Mouse (Mus musculus): ENCODE data around the gene Cmya5.
"Not testable (repeated sequence)": the region's sequence is repeated elsewhere in the genome, so short reads cannot be mapped to it uniquely, and the experiment has no call there.

Gene Cmya5

GRCm38 (mm10) chr13:93117241-93117640 is 27.3 kb downstream of the Cmya5 start:
- no peak for DNase-seq (ENCODE audit: low spot score)

- DNase-seq (ENCODE audit: low spot score) = no peak
These were observed 42.0 kb downstream of the Cmya5 start for GRCm38 (mm10) chr13:93102340-93103090.

DNA sequence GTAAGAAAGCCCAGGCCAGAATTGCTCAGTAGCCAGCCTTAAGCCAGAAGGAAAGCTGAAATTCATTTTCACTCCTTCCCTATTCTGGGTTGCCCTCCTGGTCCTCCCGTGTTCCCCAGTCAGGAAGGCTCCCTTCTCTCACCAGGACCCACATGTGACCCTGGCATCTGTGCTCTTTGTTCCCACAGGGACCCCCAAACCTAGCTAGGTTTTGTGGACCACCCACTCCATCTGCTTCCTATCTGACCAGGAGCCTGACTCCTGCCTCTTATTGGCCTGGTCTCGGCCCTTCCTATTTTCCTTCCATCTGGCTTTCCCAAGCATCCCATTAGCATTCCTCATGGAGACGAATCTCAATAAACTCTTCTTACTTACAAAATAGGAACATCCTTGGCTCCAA is 45.9 kb downstream of the Cmya5 start:
- no peak for DNase-seq (ENCODE audit: low spot score)

DNA sequence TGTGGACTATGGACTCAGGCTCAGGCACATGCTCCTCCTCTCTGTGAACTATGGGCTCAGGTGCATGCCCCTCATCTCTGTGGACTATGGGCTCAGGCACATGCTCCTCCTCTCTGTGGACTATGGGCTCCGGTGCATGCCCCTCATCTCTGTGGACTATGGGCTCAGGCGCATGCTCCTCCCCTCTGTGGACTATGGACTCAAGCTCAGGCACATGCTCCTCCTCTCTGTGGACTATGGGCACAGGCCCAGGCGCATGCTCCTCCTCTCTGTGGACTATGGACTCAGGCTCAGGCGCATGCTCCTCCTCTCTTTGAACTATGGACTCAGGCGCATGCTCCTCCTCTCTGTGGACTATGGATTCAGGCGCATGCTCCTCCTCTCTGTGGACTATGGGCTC is 47.9 kb downstream of the Cmya5 start:
- DNase-seq (ENCODE audit: low spot score) = no peak

- no peak for DNase-seq (ENCODE audit: low spot score)
These were observed 49.3 kb downstream of the Cmya5 start for GRCm38 (mm10) chr13:93095097-93095791.

DNA sequence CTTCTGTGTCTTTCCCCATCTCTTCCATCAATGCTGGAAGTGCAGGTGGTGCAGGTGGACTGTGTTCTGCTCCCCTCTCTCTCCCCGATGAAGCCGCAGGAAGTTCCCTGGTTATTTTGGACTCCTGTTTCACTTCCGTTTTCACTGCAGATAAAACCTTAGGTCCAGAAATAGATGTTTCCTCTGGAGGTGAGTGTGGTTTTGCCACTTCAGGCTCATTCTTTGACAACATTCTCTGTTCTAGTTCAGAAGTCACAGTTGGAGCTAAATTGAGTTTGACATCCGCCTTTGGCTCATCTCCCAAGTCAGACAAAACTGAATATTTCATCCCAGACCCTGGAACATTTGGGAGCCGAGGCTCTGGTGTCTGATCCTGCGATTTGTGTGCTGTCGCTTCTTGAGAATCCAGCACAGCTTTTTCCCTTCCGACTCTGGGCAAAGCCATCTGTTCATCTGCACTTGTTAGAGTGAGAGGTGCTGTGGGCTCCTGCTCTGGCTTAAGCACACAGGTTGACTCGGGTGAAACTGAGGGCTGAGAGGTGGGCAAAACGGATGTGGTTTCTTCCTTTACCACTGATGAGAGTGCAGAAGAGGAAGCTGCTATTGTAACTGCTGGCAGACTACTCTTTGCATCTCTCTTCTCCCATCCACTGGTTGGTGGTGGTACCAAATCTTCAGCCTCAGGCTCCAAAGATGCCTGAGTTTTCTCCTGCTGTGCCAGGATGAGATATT is 50.2 kb downstream of the Cmya5 start:
- DNase-seq (ENCODE audit: low spot score) = no peak

DNA sequence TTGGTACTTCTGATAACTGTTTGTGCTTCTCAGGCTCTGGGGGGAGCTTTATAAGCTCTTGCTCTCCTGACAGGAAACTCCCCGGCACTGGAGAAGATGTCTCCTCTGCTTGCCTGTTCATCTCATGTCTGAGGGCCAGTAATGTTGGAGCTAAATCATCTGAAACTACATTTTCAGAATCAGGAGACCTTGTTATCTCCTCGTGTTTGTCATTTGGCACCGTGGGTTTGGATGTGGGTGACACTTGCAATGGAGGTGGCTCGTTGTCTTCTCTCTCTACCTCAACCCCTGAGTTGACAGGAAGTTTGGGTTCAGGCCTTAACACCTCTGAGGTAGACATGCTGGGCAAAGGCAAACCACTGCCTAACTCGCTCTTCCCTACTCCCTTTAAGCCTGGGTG is 50.8 kb downstream of the Cmya5 start:
- DNase-seq (ENCODE audit: low spot score) = no peak

DNA sequence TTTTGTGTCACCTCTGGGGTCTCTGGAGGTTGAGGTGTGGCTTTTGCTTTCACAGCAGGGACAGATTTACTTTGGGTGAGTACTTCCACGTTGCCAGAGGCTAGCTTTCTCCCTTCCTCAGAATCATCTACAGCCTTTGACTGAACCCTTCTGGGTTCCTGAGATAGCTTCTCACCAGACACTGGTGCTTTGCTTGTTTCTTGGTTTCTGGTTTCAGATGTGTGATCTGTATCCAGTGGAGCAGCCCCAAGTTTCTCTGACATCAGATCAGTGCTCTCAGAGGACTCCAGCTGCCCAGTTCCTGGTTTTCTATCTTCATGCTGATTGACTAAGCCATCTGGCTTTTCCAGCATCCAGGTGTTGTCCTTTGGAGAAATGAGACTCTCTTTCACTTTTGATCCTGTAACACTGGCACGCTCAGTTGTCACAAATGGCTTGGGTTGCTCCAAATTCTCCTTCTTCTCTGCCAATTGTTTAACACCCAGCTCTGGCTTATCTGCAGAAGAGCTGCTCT is 51.6 kb downstream of the Cmya5 start:
- DNase-seq (ENCODE audit: low spot score) = no peak

DNA sequence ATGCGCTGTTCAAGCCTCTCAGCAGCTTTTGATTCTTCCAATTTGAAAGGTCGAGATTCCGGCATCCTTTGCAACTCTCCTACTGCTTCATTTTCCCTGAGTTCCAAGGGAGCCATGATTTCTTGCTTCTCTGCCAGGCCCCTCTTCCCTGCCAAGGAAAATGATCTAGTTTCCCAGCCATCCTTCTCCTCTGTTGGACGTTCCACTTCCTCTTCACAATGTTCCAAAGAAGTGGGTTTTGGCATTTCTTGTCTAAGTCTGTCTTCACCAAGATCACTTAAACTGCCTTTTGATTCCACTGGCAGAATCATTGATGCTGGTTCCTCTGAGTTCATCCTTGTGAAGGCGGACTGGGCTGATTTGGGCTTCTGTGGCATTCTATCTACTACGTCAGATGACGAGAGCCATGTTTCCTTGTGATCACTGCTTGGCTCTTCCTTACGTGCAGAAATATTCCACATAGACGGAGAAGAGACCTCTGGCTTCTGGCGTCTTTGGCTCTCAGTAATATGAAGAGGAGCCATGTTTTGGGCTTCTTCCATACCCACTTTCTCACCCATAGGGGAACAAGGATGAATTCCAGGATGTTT is 52.6 kb downstream of the Cmya5 start:
- no peak for DNase-seq (ENCODE audit: low spot score)

- DNase-seq (ENCODE audit: low spot score) = no peak
These were observed 53.3 kb downstream of the Cmya5 start for GRCm38 (mm10) chr13:93091176-93091575.

GRCm38 (mm10) chr13:93089481-93089880 is 55.0 kb downstream of the Cmya5 start:
- DNase-seq (ENCODE audit: low spot score) = no peak

GRCm38 (mm10) chr13:93085711-93086110 is 58.8 kb downstream of the Cmya5 start:
- DNase-seq (ENCODE audit: low spot score) = no peak

GRCm38 (mm10) chr13:93082324-93082723 is 62.2 kb downstream of the Cmya5 start:
- DNase-seq (ENCODE audit: low spot score) = not testable (repeated sequence)

GRCm38 (mm10) chr13:93080859-93081258 is 63.7 kb downstream of the Cmya5 start:
- DNase-seq (ENCODE audit: low spot score) = no peak

DNA sequence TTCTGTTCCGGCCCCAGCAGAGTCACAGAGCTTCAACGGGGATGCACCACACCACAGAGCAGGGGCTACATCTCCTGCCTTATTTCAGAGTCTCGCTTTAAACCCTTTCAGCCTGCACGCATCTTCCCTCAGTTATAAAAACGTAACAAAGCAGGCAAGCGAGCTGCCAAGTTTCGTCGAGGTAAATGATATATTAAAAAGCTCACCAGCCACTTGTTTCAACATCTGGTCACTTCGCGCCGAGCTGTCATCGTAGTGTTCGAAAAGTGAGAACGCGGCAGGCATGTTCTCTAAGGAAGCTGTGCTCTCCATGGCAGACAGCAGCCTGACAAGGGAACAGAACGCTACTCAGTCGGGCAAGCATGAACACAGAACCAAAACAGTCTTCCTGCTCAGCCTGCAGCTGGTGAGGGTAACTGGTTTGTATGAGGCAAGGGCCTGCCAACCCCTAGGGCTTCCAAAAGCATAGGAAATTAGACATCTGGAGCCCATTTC is 70.3 kb downstream of the Cmya5 start:
- DNase-seq (ENCODE audit: low spot score) = no peak

DNA sequence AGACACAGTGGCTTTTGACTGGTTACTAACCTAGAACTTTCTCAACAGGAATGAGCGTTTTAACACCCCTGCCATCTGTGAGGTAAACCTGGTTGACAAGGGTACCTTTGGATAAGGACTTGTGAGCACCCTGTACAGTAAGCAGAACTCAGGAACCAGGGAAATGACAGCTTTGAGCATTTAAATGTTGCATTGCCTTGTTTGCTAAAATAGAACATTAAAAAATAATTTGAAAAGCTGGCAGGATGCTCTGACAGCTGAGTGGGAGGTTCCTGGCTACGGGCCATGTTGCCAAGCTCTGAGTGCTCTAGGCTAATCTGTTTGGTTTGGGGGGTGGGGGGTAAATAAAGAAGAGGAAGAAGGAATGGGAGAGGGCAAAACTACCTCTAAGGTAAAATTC is 70.9 kb downstream of the Cmya5 start:
- DNase-seq (ENCODE audit: low spot score) = no peak

- DNase-seq (ENCODE audit: low spot score) = no peak
These were observed 71.6 kb downstream of the Cmya5 start for GRCm38 (mm10) chr13:93072871-93073411.

DNA sequence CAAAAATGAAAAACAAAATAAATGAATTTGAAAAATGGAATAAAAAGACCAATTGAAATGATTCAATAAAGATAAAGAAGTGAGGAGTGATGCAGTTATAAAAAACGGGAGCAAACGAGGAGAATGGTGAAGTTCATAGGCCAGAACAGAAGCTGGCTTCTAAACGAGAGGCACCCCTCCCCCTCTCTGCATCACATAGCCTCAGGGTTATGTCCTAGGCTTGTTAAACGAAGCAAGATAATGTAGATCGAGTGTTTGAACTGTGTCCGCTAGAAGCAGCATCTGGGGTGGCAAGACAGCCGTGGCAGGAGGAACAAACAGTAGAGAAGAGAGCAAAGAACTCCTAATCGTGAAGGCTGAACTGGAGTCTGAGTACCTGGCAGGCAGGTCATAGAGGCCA is 74.1 kb downstream of the Cmya5 start:
- no peak for DNase-seq (ENCODE audit: low spot score)

GRCm38 (mm10) chr13:93069481-93069880 is 75.0 kb downstream of the Cmya5 start:
- no peak for DNase-seq (ENCODE audit: low spot score)

GRCm38 (mm10) chr13:93068353-93068752 is 76.2 kb downstream of the Cmya5 start:
- DNase-seq (ENCODE audit: low spot score) = no peak

DNA sequence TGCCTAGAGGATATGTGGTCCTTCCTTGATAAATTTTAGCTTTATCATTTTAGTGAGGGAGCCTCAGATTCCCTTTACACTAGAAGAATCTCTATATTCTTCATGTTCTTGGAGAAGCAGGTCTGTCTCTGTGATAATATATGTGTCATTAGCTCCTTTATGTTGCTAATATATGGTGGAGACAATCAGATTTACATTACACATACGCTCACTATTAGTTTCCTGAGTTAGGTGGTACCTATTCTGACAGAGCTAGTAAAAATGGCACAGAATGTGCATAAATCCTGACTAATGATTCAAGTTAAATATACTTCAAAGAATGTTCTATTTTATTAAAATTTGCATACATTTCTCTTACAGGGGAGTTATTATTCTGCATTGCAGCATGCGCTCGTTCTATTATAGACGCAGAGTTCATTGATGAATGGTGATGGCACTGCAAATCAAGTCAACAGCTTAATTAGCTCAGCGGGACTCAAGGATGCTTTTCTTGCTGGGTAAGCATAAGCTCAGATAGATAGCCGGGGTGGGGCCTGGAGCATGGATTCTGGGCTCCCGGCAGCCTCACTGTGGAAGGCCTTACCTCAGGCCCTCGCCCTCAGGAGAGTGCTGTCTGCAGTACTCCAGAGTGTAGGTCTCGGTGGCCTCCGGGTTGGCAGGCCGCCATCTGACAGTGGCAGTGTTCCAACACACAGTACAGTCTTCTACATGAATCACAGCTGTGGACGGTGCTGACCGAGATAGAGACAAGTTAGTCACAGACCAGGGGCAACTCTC is 81.5 kb downstream of the Cmya5 start:
- DNase-seq (ENCODE audit: low spot score) = no peak
